Mouse (Mus musculus) forebrain, embryonic 16.5 days (tissue): ENCODE measurements around the gene Prep. TPM values are rescaled to one million over a fixed set of nuclear protein-coding genes. Genes with fewer than 3 reads are reported as not detected.

Experiments
- microRNA-seq: library from miRNA; unstranded; fragments of <30 nt; microRNA quantifications from one replicate; pipeline ENCODE4, GENCODE M21; 2017
- polyA plus RNA-seq: library from polyadenylated mRNA; unstranded; fragments of >200 nt; fragmentation: Nextera tagmentation; extraction: Ambion mirVana; gene quantifications from 2 replicates; pipeline ENCODE4 v1.2.1, GENCODE M21; 2015

Gene Prep
- polyA plus RNA-seq, 1 experiment from 2014 or later: 20.3 TPM

Small RNA genes within 50 kb of the gene (microRNA-seq; reads per million reads assigned to microRNA genes)
- not detected for gene Gm23766

Other genes with a start within 250 kb of the Prep start
- gene Popdc3, start 110.9 kb downstream of the Prep start, polyA plus RNA-seq: 0.41 and 0.68 TPM in 2 replicates